Mouse (Mus musculus): ENCODE data around the gene Mgat5b.
A peak's percentile ranks its signal among the peaks of the same experiment; 100 is the strongest.
"Not testable (repeated sequence)": the region's sequence is repeated elsewhere in the genome, so short reads cannot be mapped to it uniquely, and the experiment has no call there.

Gene Mgat5b

DNA sequence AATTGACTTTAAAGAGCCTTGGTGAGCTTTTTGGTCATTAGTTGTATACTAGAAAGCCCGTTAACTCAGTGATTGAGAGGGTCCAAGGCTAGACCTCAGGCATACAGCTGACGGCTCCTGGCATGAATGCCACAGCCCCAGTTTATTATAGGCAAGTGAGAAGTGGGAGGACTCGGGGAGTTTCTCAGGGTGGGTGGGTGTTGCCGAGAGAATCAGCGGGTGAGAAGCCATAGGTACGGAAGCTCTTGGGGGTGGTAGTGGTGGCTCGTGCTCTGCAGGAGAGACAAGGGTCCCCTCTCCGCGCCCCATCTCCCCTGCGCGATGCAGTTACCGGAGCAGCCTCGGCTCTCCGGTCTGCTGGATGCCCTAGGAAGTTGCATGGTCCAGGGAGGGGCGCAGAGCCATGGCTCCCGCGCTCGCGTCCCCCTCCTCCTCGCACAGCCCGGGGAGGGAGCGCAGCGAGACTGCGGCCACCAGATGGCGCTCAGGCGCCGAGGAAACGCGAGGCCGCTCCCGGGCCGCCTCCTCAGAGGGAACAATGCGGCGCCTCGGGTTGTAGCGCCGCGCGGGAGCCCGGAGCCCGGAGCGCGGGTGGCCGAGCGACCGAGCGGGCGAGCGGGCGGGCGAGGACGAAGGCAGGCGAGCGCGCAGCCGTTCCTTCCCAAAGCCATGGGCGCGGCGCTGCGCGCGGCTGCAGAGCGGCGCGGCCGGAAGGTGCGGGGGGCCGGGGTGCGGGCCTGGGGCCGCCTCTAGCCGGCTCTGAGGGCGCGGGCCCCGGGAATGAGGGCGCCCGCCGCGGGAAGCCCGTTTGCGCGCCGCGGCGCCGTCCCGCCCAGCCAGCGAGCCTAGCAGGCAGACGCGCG is at the start of gene Mgat5b:
Gene Mgat5b (plus strand): TSS at position 541 of the 863 bp plus-strand sequence.
- DNase-seq (ENCODE audit: low spot score) = peak; percentile 94

DNA sequence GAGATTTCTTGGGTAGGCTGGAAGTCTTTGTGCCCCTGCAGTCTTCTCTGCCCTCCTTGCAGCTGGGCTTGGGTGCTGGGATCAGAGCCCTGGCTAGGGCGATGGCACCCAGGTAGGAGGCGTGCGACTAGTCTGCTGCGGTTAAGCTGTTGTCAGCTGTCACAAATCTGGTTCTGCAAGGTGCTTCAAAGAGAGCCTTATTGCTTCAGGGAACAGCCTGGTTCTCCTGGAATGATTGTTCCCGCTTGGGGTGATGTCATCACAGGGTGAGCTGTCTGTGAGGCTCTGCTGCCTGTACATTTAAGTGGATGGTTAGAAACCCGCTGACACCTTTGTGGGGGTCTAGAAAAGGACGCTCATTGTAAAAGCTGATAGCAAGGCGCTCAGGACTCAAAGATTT is 49.4 kb upstream of the Mgat5b start:
- no peak for DNase-seq (ENCODE audit: low spot score)

DNA sequence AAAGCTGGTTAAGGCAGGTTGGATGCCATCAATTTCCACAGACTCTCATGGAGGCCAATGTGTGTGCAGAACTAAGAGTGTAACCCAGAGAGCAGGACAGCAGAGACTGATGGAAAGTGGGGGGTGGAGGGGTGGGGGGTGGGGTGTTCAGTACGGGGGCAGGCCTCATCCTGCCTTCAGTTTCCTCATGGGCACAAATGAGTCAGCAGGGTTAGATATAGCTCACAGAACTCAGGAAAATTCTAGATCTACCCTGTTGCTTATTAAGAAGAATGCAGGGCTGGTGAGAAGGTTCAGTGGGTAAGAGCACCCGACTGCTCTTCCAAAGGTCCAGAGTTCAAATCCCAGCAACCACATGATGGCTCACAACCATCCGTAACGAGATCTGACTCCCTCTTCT is 49.0 kb upstream of the Mgat5b start:
- no peak for DNase-seq (ENCODE audit: low spot score)

DNA sequence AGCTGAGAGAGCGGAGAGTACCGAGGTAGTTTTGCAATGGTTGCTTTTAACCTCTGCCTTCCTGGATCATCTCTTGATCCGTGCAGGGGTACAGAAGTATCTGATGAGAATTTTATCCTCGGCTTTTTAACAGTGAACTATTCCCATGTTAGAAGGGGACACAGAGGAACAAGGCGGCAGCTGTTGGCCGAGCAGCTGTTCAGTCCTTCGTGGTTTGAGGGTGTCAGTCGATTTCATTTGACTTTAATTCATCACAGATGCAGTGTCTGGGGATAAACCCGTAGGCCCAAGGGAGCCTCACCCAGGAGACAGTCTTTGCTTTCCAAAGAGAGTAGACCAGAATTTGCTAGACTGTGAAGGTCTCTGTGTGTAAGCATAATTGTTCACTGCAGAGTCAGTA is 47.1 kb upstream of the Mgat5b start:
- no peak for DNase-seq (ENCODE audit: low spot score)

DNA sequence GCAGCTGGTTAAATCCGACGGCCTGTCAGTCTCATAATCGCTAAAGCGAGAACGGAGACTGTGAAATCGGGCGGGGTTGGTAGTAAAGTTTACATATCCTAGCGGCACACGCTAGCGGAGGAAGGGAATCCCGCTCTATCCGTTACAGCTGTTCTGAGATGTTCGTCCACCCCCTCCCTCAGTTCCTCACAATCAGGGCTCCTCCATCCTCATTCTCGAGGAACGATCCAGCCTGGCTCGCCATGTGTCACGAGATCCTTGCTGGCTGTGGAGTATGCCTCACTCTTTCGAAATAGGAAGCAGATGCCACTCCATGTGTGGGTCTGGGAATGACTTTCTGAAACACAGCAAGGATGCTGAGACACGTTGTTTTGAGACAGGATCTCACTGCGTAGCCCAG is 44.7 kb upstream of the Mgat5b start:
- no peak for DNase-seq (ENCODE audit: low spot score)

DNA sequence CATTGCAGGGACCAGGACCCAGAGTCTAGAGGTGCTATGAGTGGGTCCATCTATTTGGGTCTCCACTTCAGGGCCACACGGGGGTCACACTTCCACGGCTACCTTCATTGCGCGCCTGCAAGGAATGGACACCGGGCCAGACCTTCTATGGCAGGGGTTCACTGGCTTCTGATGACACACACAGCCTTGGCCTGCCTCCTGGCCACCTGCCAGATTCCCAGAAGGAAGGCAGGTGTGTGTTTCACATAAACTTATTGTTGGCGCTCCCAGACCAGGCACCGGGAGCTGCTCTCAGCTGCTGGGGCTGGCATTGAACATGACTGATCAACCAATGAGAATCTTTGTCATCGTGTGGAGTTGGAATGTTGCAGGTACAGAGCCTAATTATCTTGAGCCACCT is 40.2 kb upstream of the Mgat5b start:
- no peak for DNase-seq (ENCODE audit: low spot score)

DNA sequence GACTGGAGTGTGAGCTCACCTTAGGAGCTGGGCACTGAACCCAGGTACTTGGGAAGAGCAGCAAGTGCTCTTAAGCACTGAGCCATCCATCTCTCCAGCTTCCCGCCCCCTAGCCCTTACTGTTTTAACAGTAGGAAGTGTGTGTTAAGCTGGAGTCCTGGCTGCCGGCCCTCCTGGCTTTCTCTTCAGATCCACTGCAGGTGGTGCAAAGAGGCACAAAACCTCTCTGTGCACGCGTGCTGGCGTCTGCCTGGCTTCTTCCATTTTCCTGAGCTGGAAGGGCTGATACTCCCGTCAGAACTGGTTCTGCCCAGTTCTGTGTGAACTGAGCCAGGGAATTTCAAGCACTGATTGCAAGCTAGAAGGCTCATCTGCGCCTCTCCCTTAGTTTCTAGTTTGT is 37.8 kb upstream of the Mgat5b start:
- no peak for DNase-seq (ENCODE audit: low spot score)

DNA sequence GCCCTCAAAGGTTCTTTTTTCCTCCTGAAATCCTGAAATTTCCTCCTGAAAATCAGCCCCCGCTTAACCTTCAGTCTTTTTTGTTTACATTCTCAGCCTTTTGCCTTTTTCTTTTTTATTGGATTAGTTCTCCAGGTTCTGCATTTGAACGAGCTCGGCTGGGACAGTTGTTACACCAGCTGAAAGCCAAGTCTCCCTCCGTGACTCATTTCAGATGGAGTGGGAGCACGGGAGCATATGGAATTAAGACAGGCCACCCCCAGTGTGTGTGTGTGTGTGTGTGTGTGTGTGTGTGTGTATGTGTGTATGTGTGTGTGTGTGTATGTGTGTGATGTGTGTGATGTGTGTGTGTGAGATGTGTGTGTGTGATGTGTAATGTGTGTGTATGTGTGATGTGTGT is 37.2 kb upstream of the Mgat5b start:
- DNase-seq (ENCODE audit: low spot score) = no peak

DNA sequence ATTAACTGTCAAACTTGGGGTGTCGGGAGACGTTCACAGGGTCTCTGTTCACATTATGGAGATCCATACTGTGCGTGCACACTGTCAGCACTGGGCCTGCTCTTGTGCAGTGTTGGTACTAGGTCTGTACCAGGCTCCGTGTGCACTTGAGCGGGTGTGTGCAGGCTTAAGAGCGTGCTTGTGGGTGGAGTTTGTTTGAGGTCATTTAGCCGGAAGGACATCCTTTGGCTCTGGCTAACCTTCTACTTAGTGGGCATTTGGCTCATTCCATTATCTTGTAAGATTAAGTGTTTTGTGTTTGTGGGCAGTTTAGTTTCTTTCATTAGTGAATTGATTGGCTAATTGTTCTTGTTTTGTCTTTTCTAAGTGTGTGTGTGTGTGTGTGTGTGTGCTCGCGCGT is 36.2 kb upstream of the Mgat5b start:
- no peak for DNase-seq (ENCODE audit: low spot score)

DNA sequence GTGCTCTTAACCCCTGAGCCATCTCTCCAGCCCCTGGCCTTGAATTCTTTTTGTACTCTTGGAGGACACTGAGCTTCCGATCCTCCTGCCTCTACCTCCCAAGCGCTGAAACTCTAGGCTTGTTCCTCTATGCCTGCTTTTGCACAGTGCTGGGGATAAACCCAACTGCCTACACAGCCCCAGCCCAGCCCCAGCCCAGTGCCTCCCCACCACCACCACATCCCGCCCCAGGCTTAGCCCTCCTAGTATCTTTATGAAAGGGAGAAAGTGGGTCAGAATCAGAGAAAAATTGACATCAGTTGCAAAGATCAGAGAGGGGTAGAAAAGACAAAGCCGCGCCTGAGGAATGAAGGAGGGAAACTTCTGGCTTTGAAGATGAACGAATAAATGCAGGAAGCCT is 34.6 kb upstream of the Mgat5b start:
- no peak for DNase-seq (ENCODE audit: low spot score)

DNA sequence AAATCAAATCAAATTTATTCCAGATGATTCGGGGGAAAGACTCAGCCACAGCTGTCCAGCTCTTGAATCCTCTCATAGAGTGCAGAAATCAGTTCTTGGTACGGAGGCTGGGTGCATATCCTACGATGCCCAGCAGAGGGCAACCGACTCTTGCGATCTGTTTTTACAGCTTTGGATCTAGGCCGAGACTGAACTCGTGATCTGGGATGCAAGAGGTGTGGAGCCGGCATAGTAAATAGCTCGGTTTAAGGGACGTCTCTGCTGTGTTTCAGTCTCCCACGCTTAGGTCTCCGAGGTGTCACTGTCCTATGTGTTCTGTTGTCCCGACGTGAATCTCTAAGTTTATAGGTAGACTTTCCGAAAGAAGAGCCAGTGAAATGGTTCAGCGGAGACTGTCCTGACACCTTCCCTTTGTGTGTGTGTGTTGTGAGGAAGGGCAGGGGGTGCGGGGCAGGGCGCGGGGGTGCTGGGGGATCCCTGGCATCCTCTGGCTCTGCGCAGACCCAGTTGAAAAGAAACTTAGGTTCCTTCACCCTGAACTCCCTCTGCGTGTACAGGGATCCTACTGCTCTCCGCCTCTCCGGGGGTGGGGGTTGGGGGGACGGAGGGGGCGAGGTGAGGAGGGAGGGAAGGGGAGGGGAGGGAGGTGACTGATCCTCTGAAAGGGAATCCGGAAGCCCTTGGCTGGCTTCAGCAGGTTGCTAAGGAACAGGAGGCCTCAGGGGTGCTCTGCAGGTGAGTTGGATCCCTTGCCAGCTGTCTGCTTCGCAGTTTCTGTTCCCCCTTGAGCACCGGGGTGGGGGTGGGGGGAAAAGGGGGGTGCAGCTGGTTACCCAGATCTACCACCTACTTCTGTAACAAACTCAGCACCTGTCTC is 33.1 kb upstream of the Mgat5b start:
- DNase-seq (ENCODE audit: low spot score) = peak; percentile 97

DNA sequence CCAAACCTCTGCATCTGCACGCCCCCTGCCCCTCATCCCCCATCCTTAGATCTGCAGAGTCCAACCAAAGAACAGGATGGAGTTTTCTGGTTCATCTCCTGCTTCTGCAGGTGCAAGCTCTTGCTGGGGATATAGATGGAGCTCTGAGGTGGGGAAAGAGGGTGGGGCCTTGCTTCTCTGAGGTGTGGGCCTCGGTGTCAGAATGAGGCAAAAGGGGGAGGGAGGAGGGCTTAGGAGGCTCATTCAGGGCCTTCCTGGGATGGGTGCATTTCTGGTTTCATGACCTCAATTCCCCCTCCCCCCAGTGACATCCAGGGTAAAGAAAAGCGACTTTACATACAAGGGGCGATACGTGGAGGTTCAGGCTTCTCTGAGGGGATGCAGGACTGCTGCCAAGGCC is 31.5 kb upstream of the Mgat5b start:
- no peak for DNase-seq (ENCODE audit: low spot score)

DNA sequence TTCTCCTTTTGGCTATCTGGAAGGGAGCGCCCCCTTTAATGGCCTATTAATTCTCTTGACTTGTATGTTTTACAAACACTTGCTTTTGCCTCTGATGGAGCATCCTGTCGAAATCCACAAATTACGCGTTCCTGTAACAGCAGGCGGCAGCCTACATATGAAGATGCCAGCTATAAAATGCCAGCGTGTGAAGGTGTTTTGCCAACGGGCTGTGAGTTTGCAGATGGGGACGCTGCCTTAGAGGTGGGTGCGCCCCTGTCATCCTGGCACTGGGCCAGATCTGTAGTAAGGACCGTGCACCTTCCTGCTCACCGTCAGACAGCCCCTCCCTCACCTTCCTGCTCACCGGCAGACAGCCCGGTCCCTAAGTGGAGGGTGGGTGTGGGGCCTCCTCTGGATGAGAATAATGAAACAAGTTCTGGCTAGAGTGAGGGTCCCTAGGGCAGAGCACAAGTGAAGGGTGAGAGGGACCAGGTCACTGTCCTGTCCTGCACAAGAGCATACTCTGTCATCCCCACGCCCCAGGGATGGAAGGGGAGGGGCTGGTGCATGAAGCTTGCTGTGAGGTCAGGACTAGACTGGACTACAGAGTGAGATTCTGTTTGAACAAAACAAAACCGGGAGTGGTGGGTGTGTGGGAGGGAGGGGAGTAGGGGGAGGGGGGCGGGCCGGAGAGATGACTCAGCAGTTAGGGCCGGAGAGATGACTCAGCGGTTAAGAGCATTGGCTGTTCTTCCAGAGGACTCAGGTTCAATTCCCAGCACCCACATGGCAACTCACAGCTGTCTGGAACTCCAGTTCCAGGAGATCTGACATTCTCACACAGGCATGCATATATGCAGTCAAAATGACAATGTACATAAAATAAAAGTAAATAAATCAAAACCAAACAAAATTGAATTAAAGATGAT is 24.9 kb upstream of the Mgat5b start:
- DNase-seq (ENCODE audit: low spot score) = no peak

DNA sequence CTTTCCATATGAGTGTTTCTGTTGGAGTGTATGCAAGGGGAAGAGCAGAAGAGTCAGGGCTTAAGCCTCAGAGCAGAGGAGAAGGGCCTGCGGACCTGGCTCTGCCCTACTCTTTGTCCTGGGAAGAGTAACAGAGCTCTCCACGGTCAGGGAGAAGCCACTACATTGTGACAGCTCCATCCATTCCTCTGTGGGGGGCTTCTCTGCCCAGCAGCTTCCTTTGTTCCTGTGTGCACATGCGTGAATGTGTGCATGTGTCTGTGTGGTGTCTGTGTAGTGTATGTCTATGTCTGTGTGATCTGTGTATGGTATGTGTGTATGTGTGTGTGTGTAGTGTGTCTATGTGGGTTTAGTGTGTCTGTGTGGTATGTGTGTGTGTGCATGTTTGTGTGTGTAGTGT is 23.3 kb upstream of the Mgat5b start:
- DNase-seq (ENCODE audit: low spot score) = no peak

DNA sequence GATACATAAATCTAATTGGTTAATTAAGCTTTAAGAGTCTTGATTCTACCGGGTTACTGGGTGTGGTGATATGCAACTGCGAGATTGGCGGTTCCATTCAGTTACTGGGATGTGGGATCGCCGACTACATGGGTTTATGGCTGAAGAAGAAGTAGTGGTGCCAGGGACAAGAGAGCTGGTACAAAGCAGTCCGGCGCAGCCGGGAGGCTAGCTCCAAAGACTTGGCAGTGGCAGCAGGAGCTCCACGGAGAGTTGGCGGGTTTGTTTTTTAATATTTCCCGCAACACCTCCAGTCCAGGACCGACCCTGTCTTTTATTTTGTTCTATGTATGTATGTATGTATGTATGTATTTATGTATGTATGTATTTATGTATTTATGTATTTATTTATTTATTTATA is 19.4 kb upstream of the Mgat5b start:
- DNase-seq (ENCODE audit: low spot score) = no peak

DNA sequence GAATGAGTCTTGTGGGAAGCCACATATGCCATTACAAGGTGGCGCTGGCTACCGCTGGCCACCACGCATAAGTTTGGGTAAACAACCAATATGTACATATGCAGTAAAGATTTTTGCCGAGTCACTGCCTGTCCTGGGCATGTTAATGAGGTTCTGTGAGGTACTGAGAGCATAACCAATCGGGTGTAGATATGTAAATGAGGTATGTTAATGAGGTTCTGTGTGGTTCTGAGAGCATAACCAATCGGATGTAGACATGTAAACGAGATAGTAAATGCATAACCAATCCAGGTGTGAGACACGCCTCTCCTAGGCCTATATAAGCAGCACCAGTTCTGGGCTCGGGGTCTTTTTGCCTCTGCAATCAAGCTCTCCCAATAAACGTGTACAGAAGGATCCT is 16.1 kb upstream of the Mgat5b start:
- DNase-seq (ENCODE audit: low spot score) = not testable (repeated sequence)

DNA sequence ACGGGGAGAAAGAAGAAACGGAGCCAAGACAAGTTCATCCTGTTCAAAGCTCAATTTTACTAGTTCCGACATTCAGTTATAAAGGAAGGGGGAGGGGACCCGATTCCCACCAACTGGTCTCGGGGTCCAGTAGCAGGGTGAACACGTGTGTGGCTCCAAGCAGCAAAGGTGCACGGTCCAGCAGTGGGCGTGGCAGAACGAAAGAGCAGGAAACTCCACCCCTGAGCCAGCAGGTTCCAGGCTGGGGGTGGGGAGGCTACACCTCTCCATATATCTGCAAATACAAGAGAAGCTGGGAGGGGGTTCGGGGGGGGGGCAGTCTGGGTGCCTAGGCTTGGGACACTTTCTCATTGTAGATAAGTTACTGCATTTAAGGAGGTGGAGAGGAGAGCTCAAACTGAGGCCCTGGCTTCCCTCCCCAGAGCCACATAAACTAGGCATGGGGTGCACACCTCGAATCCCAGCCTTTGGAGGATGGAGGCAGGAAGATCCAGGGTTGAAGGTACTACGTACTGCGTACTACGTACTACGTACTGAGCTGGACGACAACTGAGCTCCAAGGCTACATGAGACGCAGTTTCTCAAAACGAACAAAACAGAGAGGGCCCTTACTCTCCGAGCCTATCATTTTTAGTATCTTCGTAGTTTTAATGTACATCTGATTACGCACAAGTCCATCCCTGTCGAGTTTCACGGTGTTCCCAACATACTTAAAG is 12.8 kb upstream of the Mgat5b start:
- DNase-seq (ENCODE audit: low spot score) = no peak

DNA sequence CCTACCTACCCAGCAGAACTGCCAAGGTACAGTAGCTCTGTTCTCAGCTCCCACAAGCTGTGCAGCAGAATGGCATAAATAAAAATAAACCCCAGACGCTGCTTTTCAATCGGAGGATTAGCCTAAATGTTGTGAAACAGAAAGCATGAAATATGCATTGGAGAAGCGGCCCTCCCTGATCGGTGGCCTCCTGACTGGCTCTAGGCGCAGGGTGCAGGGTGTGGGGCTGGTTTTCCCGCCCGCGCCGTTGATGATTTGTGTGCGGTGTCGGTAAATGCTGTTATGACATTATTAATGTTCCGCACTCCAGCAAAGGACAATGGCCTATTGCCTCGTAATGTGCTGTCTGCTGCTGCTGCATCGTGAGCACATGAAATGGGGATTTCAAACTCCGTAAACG is 5.1 kb upstream of the Mgat5b start:
- no peak for DNase-seq (ENCODE audit: low spot score)

DNA sequence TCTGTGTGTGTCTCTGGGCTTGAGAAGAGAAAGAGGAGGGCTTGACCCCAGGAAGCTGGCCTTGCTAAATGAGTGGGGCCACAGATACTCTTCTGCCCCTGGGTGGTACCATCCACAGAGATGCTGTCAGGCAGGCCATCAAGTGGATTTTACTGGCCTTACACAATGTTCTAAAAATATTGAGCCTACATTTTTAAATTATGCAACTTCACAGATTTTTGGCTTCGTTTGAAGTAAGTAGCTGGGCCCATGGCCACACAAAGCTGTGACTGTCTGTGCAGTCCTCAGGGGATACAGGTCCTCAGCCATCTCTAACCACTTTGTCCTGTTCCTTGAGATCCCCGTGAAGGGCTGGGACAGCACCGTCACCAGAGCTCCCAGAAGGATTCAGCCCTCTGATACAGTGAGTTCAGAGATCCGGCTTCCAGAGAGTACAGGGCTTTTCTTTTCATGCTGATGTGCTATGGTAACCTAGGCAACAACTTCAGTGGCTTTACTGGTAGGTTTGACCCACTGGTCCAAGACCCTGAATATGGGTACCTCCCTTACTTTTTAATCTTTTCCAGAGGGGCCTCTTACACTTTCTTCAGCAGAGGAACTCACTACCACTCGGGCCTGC is 4.3 kb upstream of the Mgat5b start:
- no peak for DNase-seq (ENCODE audit: low spot score)

DNA sequence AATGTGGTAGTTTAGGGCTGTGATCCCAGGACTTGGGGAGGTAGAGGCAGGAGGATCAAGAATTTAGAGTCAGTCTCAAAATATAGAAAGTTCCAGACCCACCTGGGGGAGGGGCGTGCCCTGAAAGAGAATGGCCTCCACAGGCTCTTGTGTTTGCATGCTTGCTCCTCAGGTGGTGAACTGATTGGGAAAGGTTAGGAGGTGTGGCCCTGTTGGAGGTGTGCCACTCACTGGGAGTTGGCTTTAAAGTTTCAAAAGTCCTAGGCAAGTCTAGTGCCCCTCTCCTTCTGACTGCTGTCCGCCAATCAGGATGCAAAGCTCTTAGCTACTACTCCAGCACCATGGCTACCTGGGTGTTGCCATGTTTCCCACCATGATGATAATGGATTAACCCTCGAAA is 3.4 kb upstream of the Mgat5b start:
- DNase-seq (ENCODE audit: low spot score) = no peak

DNA sequence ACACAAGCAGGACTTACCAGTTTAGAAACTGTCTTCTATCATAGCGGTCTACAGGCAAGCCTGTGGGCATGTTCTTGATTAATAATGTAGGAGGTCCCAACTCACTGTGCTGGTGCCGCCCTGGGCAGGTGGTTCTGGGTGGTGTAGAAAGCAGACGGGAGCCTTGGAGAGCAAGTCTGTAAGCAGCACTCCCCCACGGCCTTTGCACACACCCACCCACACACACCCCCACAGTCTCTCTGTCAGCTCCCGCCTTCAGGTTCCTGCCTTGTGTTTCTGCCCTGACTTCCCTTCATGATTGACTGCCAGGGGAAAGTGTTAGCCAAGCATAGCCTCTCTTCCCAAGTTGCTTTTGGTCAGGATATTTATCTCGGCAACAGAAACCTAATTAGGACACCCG is 1.3 kb upstream of the Mgat5b start:
- no peak for DNase-seq (ENCODE audit: low spot score)
